Mouse (Mus musculus) heart, embryonic 11.5 days (tissue): ENCODE data around the gene Gipc2. TPM values are rescaled to one million over a fixed set of nuclear protein-coding genes. Genes with fewer than 3 reads are reported as not detected.

Experiments
- ATAC-seq: fragments of 200-750 bp; cut with Nextera tagmentation; replicated peaks from 2 replicates; pipeline ENCODE4 v1.8.0; 2017; ENCODE audit warnings: moderate library complexity; ENCODE audit not compliant: insufficient number of reproducible peaks, low FRiP score, low TSS enrichment
- H3K27ac ChIP-seq: fragments of 300-500 bp; sonication (generic); 2 replicates; pipeline ENCODE4 v1.5.1; 2014; ENCODE audit warnings: mild to moderate bottlenecking, low read depth, low read length
- H3K27me3 ChIP-seq: fragments of 300-500 bp; sonication (generic); 2 replicates; pipeline ENCODE4 v1.6.1; 2014; ENCODE audit warnings: mild to moderate bottlenecking, low read length, mixed read lengths; ENCODE audit not compliant: control insufficient read depth, insufficient read depth
- H3K36me3 ChIP-seq: fragments of 300-500 bp; sonication (generic); 2 replicates; pipeline ENCODE4 v1.6.1; 2014; ENCODE audit warnings: mild to moderate bottlenecking, low read length, moderate library complexity, mixed read lengths; ENCODE audit not compliant: control insufficient read depth, insufficient read depth
- H3K4me1 ChIP-seq: fragments of 300-500 bp; sonication (generic); 2 replicates; pipeline ENCODE4 v1.6.1; 2014; ENCODE audit warnings: low read length; ENCODE audit not compliant: control insufficient read depth, insufficient read depth
- H3K4me2 ChIP-seq: fragments of 300-500 bp; sonication (generic); 2 replicates; pipeline ENCODE4 v1.6.1; 2014; ENCODE audit warnings: mild to moderate bottlenecking, moderate library complexity
- H3K4me3 ChIP-seq: fragments of 300-500 bp; sonication (generic); 2 replicates; pipeline ENCODE4 v1.5.1; 2014; ENCODE audit warnings: low read depth, low read length
- H3K9ac ChIP-seq: fragments of 300-500 bp; sonication (generic); 2 replicates; pipeline ENCODE4 v1.6.1; 2014; ENCODE audit warnings: mild to moderate bottlenecking, low read depth, low read length, moderate library complexity
- H3K9me3 ChIP-seq: fragments of 300-500 bp; sonication (generic); replicated peaks from 2 replicates; pipeline ENCODE4 v1.6.1; 2016; ENCODE audit warnings: low read length; ENCODE audit not compliant: control insufficient read depth
- WGBS: fragments of 180-500 bp; shearing (Covaris S2); extraction: QIAGEN DNeasy Blood & Tissue Kit; methylation state at CpG from one replicate; pipeline ENCODE4 v1.1.7; 2014; ENCODE audit not compliant: insufficient replicate concordance; 5-methylcytosine and 5-hydroxymethylcytosine counted together
- polyA plus RNA-seq: library from polyadenylated mRNA; unstranded; fragments of >200 nt; fragmentation: Nextera tagmentation; extraction: Ambion mirVana; gene quantifications from 2 replicates; pipeline ENCODE4 v1.2.1, GENCODE M21; 2014

Gene Gipc2
- polyA plus RNA-seq, 1 experiment from 2014 or later: 4.4 TPM

- H3K4me1 ChIP-seq: peaks cover 15% of the 10 kb centered on the region
- H3K9ac ChIP-seq: peak overlapping the region; percentile 4; the same call in 1 of the 2 replicates
- H3K9me3 ChIP-seq: no peaks in the 10 kb centered on the region
- H3K36me3 ChIP-seq: no peaks in the 10 kb centered on the region
- H3K27ac ChIP-seq: no peak overlapping the region
- 14% methylated on average over 28 of the region's 29 CpGs for WGBS
- no peak for ATAC-seq
- peak overlapping the region; percentile 88 for H3K4me2 ChIP-seq
- peaks cover 5% of the 10 kb centered on the region; the same call in 1 of the 2 replicates for H3K27me3 ChIP-seq
- peak overlapping the region; percentile 18 for H3K4me3 ChIP-seq
These were observed 845 bp upstream of the Gipc2 start for GRCm38 (mm10) chr3:152166699-152167451.

DNA sequence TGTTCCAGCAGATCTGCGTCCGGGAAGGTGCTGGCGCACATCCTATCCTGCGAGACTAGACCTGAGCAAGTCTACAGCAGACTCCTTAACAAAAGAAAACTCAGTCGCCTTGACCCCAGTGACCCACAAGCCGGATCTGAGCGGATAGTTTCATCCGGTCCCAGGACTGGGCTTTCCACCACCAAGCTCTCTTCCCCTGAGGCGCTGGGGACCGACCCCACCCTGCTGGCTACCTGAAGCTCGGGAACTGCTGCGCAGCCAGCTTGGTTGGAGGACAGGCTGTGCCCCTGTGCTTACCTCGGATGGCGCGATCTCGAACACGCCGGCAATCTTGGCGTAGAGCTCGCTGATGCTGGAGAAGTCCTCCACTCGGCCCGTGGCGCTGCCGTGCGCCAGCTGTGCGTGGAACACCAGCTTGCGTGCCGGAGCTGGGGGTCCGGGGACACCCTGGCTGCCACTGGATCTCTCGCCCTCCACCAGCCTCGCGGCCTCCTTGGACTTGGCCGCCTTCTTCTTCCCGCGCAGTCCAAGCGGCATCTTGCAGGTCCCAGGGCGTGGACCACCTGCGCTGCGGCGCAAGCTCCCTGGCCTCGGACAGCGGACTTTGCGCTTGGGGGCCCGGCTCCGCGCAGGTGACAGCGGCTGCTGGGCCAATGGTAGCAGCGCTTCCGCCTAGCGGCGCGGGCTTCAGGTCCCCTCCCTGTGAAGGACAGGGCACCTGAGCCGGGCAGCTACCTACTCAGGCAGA lies 505 bp downstream of the Gipc2 start:
- Histone ChIP-seq H3K27ac (no peak overlapping the region; the same call in 1 of the 2 replicates), H3K4me1 (peaks cover 13% of the 10 kb centered on the region; the same call in 1 of the 2 replicates), H3K9ac (peak overlapping the region; percentile 73), H3K9me3 (no peaks in the 10 kb centered on the region), H3K36me3 (no peaks in the 10 kb centered on the region), H3K27me3 (peaks cover 5% of the 10 kb centered on the region; the same call in 1 of the 2 replicates), H3K4me2 (peak overlapping the region; percentile 88), H3K4me3 (peak overlapping the region; percentile 55)
- 2% methylated on average over 53 of the region's 53 CpGs for WGBS
- ATAC-seq: peak; percentile 46; the same call in 1 of the 2 replicates

DNA sequence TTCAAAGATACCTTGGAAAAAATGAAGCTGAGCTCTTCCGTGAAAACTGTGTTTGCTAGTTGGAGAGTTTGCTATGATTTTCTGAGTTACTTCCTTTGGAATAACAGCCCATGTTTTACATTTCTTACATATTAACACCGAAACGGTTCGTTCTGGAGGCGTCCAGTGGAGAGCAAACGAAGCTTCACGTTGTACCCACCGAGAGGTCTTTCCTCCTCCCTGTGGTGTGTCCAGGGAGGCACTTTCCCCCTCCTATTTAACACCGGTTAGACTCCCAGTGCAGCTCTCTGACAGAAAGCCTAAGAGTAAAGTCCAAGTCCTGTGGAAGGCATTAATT lies 1.0 kb downstream of the Gipc2 start:
- 31% methylated on average over 9 of the region's 9 CpGs for WGBS
- peaks cover 13% of the 10 kb centered on the region; the same call in 1 of the 2 replicates for H3K4me1 ChIP-seq
- peak overlapping the region; percentile 73 for H3K9ac ChIP-seq
- H3K27me3 ChIP-seq: peaks cover 5% of the 10 kb centered on the region; the same call in 1 of the 2 replicates
- peak overlapping the region; percentile 55 for H3K4me3 ChIP-seq
- no peak overlapping the region; the same call in 1 of the 2 replicates for H3K27ac ChIP-seq
- H3K36me3 ChIP-seq: no peaks in the 10 kb centered on the region
- no peaks in the 10 kb centered on the region for H3K9me3 ChIP-seq
- no peak for ATAC-seq
- H3K4me2 ChIP-seq: peak overlapping the region; percentile 88

GRCm38 (mm10) chr3:152163320-152163719 lies 2.7 kb downstream of the Gipc2 start:
- peaks cover 13% of the 10 kb centered on the region; the same call in 1 of the 2 replicates for H3K4me1 ChIP-seq
- no peak overlapping the region for H3K27ac ChIP-seq
- H3K9me3 ChIP-seq: no peaks in the 10 kb centered on the region
- no peak overlapping the region for H3K4me3 ChIP-seq
- no peak overlapping the region for H3K4me2 ChIP-seq
- 74% methylated on average over 8 of the region's 8 CpGs for WGBS
- no peak overlapping the region for H3K9ac ChIP-seq
- no peak for ATAC-seq
- H3K36me3 ChIP-seq: no peaks in the 10 kb centered on the region
- H3K27me3 ChIP-seq: peaks cover 5% of the 10 kb centered on the region; the same call in 1 of the 2 replicates

DNA sequence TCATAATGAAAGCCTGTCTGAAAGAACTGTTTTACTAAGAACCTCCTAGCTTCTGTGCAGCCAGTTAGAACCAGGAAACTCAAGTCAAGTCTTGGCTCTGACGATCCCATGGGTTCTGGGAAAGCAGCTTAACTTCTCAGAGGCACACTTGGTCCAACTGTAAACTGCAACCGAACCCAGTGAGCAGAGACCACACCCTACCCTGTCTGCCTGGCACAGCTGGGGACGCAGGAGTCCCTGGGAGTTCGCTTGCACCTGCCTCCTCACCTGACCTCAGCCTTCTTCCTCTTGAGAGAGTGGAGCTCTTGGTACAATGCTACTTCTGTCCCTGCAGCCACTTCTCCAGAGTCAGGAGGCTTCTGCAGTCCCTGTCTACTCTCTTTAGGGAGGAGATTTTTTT lies 5.4 kb downstream of the Gipc2 start:
- no peak overlapping the region for H3K4me3 ChIP-seq
- ATAC-seq: no peak
- H3K36me3 ChIP-seq: no peaks in the 10 kb centered on the region
- H3K27ac ChIP-seq: no peak overlapping the region
- no peaks in the 10 kb centered on the region for H3K9me3 ChIP-seq
- H3K9ac ChIP-seq: no peak overlapping the region
- 0 out of 2 replicates have a peak, but pooled peaks cover 8% of the 10 kb centered on the region for H3K4me1 ChIP-seq
- WGBS: 68% methylated on average over 4 of the region's 4 CpGs
- no peak overlapping the region for H3K4me2 ChIP-seq
- H3K27me3 ChIP-seq: peaks cover 5% of the 10 kb centered on the region; the same call in 1 of the 2 replicates

- H3K36me3 ChIP-seq: no peaks in the 10 kb centered on the region
- no peak overlapping the region for H3K27ac ChIP-seq
- no peak for ATAC-seq
- 0 out of 2 replicates have a peak, but pooled peaks cover 6% of the 10 kb centered on the region for H3K4me1 ChIP-seq
- H3K9ac ChIP-seq: no peak overlapping the region
- H3K4me2 ChIP-seq: no peak overlapping the region
- H3K27me3 ChIP-seq: no peaks in the 10 kb centered on the region
- no peaks in the 10 kb centered on the region for H3K9me3 ChIP-seq
- H3K4me3 ChIP-seq: no peak overlapping the region
These were observed 6.7 kb downstream of the Gipc2 start for GRCm38 (mm10) chr3:152159321-152159720.

- Histone ChIP-seq H3K9me3 (no peaks in the 10 kb centered on the region), H3K4me3 (no peak overlapping the region), H3K27ac (no peak overlapping the region), H3K36me3 (no peaks in the 10 kb centered on the region), H3K4me2 (no peak overlapping the region), H3K4me1 (0 out of 2 replicates have a peak, but pooled peaks cover 6% of the 10 kb centered on the region), H3K27me3 (no peaks in the 10 kb centered on the region), H3K9ac (no peak overlapping the region)
- 85% methylated on average over 10 of the region's 10 CpGs for WGBS
- no peak for ATAC-seq
These were observed 7.4 kb downstream of the Gipc2 start for GRCm38 (mm10) chr3:152158344-152159291.
